Mouse (Mus musculus): ENCODE data around the gene Maml2.

Gene Maml2

GRCm38 (mm10) chr9:13497690-13498333, 200.1 kb downstream of the Maml2 start:
- DNase-seq: no peak

GRCm38 (mm10) chr9:13500045-13500444, 202.3 kb downstream of the Maml2 start:
- DNase-seq: no peak

- DNase-seq: peak; percentile 34
Measured at GRCm38 (mm10) chr9:13505024-13505423, 207.3 kb downstream of the Maml2 start.

- DNase-seq: no peak
Measured at GRCm38 (mm10) chr9:13506956-13507821, 209.4 kb downstream of the Maml2 start.

DNA sequence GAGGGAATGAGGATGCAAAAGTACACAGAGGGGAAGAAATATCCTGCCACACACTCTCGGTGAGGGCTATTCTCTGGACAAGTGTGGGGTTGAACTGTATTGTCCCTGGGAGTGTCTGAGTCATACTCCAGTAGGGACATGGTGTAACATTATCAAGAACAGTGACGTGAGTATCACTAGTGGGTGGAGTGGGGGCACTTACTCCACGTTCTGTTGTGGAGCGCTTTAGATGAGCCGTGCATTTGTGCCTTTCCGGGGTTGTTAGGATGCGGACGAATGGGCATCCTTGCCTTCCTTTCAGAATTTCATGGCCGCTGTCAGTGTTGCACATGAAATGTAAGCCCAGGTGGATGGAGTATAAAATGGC, 210.0 kb downstream of the Maml2 start:
- DNase-seq: no peak

DNA sequence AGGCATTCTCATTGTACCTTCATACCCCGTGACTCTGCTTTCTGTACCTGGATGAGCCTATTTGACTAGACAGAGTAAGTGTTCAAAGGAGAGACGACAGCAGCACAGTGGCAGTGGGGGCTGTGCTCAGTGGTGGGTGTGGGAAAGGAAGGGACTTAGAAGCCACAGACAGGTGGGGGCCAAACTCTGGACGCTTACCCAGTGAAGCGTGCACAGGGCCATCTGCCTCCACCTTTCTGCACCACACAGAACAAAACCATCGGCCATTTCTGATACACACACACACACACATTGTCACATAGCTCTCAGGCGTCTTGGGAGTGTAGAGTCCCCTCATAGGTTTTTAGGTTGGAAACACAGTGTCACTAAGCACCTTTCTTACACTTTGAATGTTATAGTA, 212.0 kb downstream of the Maml2 start:
- no peak for DNase-seq

DNA sequence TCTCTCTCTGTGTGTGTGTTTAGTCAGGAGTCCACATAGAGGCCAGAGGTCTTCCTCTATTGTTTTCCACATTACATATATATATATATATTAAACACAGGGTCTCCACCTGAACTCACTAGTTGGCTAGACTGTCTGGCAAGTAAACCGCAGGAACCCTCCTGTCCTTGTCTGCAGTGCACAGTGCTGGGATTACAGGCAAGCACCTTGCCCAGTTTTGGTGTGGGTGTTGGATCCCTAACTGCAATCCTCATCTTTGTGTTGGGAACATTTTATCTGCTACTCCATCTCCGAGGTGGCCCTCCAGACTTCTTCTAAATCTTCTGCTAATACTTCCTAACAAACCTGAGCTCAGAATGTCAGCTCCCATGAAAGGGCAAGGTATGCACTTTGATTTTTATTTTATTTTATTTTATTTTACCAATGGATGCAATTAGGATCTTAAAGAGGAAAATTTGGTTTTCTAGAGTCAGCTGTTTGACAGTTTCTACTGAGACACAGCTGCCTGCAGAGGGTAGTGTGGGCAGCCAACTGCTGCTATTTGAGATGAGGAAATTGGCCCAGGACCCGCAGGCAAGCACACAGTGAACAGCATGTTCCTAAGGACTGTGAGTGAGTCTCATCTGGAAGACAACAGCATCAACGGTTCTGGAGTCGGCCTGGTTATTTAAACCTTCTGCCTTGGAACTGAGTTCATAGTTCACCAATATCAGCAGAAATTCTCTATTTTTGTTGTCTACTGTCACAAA, 213.0 kb downstream of the Maml2 start:
- peak; percentile 47 for DNase-seq

- DNase-seq: no peak
Measured at GRCm38 (mm10) chr9:13513135-13513534, 215.4 kb downstream of the Maml2 start.

DNA sequence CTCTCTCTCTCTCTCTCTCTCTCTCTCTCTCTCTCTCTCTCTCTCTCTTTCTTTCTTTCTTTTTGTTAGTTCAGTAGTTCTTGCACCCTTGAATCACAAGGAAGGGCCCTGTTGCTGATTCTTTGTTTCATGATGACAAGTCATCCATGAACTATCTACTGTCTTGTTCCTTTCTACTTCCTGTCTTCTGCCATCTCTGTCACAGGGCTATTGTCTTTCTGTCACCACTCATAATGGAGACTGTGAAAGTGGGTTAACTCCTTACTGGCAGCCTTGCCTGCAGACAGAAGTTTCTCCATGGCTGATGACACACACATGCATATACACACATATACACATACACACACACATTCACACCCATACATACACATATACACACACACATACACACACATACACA, 216.7 kb downstream of the Maml2 start:
- no peak for DNase-seq

GRCm38 (mm10) chr9:13515976-13516375, 218.2 kb downstream of the Maml2 start:
- no peak for DNase-seq

- no peak for DNase-seq
Measured at GRCm38 (mm10) chr9:13518031-13518430, 220.3 kb downstream of the Maml2 start.

- DNase-seq: no peak
Measured at GRCm38 (mm10) chr9:13518441-13518971, 220.7 kb downstream of the Maml2 start.

DNA sequence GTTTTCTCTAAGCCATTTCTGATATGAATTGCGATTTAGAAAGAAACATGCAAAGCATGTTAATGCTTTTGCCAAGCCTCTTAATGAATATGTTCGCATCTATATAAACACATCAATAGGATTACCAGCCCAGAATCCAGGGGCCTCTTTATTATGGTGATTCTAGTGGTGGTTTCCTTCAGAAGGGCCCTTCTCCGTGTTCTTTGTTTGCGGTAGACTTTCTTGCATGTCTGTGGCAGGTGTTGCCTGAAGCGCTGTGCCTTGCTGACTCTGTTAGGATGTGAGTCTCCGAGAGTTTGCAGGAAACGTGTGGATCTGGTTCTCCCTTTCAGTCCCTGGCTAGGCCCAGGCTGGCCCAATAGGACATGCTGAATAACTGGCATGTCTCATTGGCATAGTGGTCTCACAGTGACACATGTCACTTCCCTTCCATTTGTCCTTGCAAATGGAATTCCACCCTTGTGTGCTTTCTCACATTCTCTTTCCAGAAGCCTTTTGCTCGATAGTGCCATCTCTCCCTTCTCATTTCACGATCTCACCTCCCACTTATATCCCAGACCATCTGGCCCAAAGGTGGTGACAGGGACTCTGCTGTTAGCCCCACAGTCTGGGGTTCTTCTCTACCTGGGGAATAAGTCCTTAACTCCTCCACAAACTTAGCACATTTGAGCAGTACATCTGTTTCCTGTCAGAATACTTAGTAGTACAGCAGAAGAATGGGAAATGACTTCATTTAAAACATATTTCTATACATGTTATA, 224.5 kb downstream of the Maml2 start:
- peak; percentile 39 for DNase-seq

DNA sequence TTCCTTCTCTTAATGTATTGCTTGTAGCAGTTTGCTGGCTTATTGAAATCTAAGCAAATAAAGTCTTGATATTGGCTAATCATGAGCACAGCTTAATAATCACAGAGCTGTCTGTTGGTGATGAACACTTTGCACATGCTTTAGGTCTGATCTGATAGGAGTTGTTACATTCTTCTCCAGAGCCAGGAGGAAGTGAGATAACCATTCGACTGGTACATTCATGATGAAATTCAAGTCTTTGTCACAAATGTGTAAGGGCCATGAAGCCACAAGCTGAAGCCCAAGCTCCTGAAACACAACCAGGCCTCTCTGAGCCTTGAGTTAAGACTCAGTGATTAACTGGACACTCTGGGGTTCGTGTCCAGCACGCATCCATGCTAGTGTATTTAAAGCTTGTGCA, 225.3 kb downstream of the Maml2 start:
- DNase-seq: no peak

- no peak for DNase-seq
Measured at GRCm38 (mm10) chr9:13525075-13525474, 227.3 kb downstream of the Maml2 start.

GRCm38 (mm10) chr9:13525561-13526255, 228.0 kb downstream of the Maml2 start:
- DNase-seq: no peak

DNA sequence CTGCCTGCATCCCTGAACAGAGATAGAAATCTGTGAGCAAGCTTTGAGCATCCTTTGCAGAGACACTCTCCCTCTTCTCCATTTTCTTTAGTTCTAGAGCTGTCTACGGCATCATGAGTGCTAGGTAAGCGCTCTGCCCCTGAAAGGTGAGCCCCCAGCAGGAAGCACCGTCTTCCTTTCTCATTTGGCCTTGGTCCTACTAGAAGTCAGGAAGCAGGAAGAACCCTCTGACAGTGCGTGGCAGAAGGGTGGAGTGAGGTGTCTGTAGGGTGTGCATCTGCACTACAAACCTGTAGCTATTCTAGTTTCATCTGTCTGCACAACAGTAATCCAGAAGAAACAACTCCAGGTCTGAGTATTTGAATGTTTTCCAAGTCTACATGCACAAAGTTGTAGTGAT, 232.8 kb downstream of the Maml2 start:
- DNase-seq: no peak

GRCm38 (mm10) chr9:13533076-13533707, 235.4 kb downstream of the Maml2 start:
- no peak for DNase-seq

GRCm38 (mm10) chr9:13535803-13536202, 238.0 kb downstream of the Maml2 start:
- DNase-seq: no peak

DNA sequence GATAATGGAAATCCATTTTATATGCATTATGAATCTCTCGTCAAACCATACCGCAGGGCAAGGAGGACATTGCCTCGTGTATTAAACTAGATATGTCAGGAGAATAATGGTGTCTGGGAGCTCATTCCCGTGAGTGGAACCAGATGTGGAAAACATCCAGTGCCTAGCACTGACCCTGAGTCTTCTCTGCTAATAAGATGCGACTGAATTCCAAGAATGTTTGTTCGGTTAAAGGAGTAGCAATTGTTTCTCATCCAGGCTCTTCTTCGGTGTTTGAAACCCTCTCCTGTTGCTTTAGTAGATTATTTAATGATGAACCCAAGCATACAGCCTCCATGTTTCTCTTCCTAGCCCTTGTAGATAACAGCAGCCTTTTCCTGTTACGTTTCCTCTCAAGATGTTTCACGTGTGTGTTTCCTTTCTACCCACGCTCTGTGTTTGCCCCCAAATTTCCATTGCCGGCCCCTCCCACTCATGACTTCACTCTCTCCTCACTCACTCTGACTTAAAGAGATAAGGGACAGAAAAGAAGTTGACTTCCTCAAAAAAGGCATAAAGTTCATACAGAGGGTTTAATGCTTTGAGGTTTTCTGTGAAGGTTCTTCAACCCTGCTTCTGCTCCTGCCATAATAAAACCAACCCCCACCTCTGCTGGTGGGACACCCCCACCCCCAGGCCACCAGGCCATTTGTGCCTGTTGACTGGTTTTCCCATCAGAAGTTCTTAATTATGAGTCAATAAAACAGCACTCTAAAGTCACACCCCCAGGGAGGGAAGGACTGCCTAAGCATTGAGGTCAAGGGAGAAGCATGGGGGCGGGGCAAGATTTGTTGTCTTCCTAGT, 238.9 kb downstream of the Maml2 start:
- no peak for DNase-seq

GRCm38 (mm10) chr9:13538200-13538599, 240.4 kb downstream of the Maml2 start:
- no peak for DNase-seq

Measured in right cerebral cortex, adult 18-20 months (tissue).